Mouse (Mus musculus): ENCODE measurements around the gene Oma1.

Oma1 gene

DNA sequence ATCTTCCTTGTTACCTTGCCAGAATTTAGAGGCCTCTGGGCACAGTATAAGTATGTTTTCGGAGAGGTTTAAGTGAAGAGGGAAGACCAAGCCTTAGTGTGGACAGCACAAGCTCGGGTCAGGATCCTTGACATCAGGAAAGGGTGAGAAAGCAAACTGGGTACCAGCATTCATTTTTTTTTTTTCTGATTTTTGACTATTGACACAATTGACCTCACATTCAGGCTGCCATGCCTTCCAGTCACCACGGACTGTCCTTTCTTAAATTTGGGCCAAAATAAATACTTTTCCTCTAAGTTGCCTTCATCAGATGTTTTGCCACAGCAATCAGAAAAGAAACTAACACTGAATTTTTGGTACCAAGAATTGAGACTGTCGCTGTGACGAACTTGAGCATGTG, 68.6 kb downstream of the Oma1 start:
- no peak for DNase-seq

- DNase-seq: no peak
These were observed 71.4 kb downstream of the Oma1 start for GRCm38 (mm10) chr4:103385031-103385430.

DNA sequence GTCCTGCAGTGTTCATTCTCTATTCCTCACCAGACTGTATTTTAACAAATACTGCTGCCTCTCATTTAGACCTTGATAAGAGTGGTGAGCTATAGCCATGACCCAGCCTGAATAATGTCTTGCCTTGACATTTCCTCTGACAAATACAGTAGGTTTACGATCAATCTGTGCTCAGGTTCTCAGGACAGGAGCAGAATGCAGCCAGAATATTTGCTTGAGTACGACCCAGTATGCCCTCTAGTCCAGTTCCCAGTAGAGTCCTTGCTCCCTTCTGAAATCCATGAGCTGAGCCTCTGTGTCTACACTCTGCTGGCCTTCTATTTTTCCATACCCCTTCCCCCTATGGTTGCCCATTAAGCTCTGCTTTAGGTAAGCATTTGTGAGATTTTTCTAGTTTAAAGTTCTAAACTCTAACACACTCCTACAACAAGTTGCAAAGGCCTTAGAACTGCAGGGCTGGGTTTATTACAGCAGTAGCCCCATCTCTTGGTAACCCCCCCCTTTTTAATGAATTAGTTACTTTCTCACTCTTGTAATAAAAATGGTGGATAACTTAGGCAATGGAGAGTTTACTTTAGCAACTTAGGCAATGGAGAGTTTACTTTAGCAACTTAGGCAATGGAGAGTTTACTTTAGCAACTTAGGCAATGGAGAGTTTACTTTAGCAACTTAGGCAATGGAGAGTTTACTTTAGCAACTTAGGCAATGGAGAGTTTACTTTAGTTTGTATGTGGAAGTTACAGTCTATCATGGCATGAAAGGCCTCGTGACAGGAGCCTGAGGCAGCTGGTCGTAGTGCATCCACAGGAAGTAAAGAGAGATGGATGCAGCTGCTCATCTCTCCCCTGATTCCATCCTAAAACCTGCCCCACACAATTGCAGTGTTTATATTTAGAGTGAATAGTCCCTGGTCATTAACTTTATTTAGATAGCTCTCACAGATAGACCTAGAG, 72.5 kb downstream of the Oma1 start:
- DNase-seq: no peak

- DNase-seq: no peak
These were observed 73.7 kb downstream of the Oma1 start for GRCm38 (mm10) chr4:103387292-103387691.

DNA sequence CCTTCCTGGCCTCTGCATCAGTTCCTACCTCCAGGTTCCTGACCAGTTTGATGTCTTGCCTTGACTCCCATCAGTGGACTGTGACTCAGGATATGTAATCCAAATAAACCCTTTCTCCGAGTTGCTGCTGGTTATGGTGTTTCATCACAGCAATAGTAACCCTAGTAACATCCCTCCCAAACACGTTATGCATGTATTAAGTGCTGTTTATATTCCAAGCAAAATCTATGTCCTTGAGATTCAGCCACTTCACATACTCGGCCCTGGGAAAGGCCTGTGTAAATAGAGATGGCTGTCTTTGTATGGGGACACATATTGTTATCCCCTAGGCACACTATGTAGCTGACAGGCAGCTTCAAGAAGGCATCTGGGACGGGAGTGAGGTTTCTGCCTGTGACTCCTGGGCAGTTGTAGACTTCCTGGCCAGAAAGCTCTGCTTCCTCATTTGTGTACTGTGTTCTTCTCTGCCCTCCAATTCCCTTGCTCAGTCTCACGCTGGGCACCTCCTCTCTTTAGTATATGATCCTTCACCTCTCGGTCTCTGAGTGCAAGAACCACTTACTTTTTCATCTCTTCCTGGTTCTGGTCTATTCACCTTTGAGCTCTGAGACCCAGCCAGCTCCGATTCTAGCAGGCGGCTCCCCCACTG, 75.0 kb downstream of the Oma1 start:
- DNase-seq: no peak

- DNase-seq: no peak
These were observed 76.0 kb downstream of the Oma1 start for GRCm38 (mm10) chr4:103389583-103389982.

DNA sequence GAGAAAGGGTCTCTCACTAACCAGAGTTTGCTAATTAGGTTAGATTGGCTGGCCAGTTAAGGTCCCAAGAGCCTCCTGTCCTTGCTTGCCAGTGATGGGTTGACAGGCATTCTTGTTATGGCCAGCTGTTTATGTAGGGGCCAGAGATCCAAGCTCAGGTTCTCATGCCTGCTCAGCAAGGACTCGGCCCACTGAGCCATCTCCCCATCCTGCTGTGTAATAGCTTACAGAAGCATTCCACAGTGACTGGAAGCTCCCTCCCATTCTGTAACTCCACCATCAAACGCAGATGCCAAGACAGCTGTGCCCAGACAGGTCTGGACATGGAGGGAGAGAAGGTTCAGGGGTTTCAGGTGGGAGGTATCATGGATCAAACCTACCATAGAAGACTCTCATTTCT, 76.9 kb downstream of the Oma1 start:
- no peak for DNase-seq

GRCm38 (mm10) chr4:103395066-103395465, 81.5 kb downstream of the Oma1 start:
- DNase-seq: no peak

DNA sequence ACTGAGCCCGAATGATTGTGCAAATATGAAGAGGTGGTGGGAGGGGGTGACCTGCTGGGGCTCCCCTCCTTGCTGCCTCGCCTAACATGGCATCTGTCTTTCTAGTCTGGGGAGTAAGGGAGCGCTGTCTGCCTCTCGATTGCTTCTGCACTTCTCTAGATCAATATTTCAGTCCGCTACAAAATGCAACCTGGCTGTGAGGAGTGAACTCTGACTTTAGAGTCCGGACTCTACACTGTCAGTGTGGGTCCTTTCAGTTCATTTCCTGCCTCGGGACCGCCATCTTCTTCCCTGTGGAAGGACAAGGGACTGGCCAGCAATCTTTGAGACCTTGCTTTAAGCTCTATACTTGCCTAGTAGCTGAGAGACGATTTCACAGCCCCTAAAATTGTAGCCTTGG, 82.3 kb downstream of the Oma1 start:
- no peak for DNase-seq

GRCm38 (mm10) chr4:103396876-103397275, 83.3 kb downstream of the Oma1 start:
- no peak for DNase-seq

DNA sequence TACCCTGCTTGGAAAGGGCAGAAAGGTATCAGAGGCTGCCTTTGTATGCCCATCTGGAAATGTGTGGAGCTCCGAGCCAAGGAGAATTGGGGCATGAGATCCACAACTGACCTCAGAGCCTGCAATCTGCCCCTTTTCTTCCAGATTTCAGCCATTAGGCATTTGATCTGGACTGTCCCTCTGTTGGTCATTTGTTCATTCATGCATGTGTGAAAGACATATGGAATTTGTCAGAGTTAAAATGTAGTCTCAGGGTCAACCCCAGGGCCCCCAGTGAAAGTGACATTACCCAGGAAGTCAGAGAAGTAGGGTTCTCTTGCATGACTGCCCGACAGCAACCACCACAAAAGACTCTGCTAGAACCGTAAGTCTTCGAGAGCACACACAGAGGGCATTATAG, 89.0 kb downstream of the Oma1 start:
- no peak for DNase-seq

DNA sequence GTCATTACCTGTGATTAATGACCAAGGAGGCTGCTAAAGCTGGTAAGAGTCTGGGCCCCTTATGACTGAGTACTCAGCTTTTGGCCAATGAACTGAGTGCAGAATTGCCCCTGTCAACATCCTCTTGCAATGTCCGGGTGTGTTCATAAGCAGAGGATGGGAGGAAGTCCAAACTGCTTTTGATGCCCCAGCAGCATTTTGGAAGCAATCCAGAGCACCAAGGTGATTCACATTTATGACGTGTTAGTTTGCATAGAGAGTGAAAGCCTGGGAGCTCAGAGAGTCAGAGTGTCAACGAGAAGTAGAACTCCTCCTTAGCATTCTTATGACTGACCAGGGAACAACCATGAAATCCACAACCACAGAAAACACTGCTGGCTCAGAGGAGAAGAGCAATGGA, 91.7 kb downstream of the Oma1 start:
- no peak for DNase-seq

GRCm38 (mm10) chr4:103410217-103410799, 96.7 kb downstream of the Oma1 start:
- no peak for DNase-seq

All from B cell, adult 2 months (primary cell).